Mouse (Mus musculus) E14TG2a.4 (cell line): ENCODE measurements around the gene Spa17.

Experiments
- CTCF ChIP-seq: conservative IDR thresholded peaks from 2 replicates; pipeline ENCODE4 v1.5.1; 2014; ENCODE audit warnings: low read length
- NANOG ChIP-seq: IDR thresholded peaks from 2 replicates; pipeline ENCODE4 v1.6.1; 2014; ENCODE audit warnings: borderline replicate concordance, low read length, mixed read lengths
- POU5F1 ChIP-seq: IDR thresholded peaks from 2 replicates; pipeline ENCODE4 v1.6.1; 2014; ENCODE audit warnings: low read length, borderline replicate concordance

DNA sequence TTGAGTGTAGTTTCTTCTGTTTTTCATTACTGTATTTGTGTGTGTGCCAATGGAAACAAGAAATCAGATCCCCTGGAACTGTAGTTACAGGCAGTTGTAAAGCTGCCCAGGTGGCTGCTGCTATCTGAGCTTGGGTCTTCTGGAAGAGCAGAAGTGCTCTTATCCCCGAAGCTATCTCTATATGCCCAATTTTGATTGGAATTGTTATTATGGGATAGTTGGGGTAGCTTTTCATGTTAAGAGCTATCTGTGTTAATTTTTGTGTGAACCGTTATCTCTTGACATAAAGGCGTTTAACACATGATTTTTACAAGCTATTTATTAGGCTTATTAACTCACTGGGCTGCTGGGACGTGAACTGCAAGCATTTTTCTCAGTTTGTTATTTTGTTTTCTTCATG is 4.0 kb downstream of the Spa17 start:
- TF ChIP-seq NANOG, result no peak
- no peak for TF ChIP-seq CTCF
- no peak for TF ChIP-seq POU5F1
